Mouse (Mus musculus): ENCODE measurements around the gene Selenoo.

DNA sequence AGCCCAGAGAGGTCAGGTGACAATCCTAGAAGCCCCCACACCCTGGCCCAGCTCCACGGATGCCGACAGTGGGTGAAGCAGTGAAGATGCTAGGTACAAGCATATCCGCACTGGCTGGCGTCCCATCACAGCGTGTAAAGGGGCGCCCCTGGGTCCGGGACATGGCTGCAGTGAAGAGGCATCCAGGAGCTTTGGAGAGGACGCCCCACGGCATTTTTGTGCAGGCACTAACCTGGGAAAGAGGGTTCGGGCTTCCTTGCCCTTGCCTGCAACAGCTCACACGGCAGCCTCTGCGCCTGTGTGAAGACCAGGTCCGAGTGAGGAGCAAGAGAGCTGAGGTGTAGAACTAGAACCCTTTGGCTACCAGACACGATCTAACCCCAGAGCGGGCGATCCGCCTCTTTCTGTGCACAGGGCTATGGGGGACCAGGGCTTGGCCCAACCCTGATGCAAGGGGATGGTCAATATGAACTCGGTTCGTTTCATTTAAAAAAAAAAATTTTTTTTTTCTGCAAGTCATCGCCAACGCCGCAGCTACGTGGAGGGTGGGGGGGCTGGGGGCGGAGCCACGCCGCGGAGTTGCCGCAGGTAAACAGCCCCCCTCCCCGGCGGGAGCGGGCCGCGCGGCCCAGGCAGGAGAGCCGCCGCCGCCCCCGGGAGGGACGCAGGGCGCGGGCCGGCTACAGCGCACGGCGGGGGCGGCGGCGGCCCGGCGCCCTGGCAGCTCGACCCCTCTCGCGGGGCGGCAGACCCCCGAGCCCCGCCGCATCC is 29.5 kb upstream of the Selenoo start, which contains the start of gene Panx2:
- TF ChIP-seq CTCF (IDR thresholded peaks at IDR 0.05; ENCODE audit: extremely low read depth, insufficient read depth, low read length): no peak
- TF ChIP-seq POLR2A (IDR thresholded peaks at IDR 0.05; ENCODE audit: extremely low read depth, insufficient read depth, low read length): 0 out of 2 replicates have a peak, but pooled peaks have one; percentile 37
